Mouse (Mus musculus) layer of hippocampus, adult 2 months (tissue): ENCODE measurements around the gene Cd200r4. TPM values are rescaled to one million over a fixed set of nuclear protein-coding genes. Genes with fewer than 3 reads are reported as not detected.
"Not testable (repeated sequence)": the region's sequence is repeated elsewhere in the genome, so short reads cannot be mapped to it uniquely, and the experiment has no call there.

Experiments
- DNase-seq, 2 experiments: peaks; one replicate each; pipeline ENCODE4 v3.0.0; 2022; ENCODE audit warnings: low spot score in 2 of 2
- H3K27ac ChIP-seq: fragments of 200-600 bp; 2 replicates; pipeline ENCODE4 v1.8.1; 2022
- H3K4me3 ChIP-seq: fragments of 200-600 bp; 2 replicates; pipeline ENCODE4 v1.8.1; 2022; ENCODE audit warnings: mild to moderate bottlenecking
- CTCF ChIP-seq: fragments of 200-600 bp; conservative IDR thresholded peaks from 2 replicates; pipeline ENCODE4 v1.8.1; 2022; ENCODE audit warnings: antibody characterized with exemption, mild to moderate bottlenecking, moderate library complexity
- total RNA-seq, 2 experiments: library from RNA; stranded (reverse); gene quantifications; 2 replicates each; pipeline ENCODE4 v1.2.3; 2021

Cd200r4 gene
- total RNA-seq, 2 experiments from 2014 or later = not detected

GRCm38 (mm10) chr16:44794416-44794815 is 17.1 kb upstream of the Cd200r4 start:
- Histone ChIP-seq H3K27ac (no peak overlapping the region), H3K4me3 (no peak overlapping the region)
- DNase-seq = no peak

GRCm38 (mm10) chr16:44805976-44806375 is 5.6 kb upstream of the Cd200r4 start:
- no peak for TF ChIP-seq CTCF
- Histone ChIP-seq H3K4me3 (no peak overlapping the region), H3K27ac (no peak overlapping the region)
- DNase-seq = no peak

More at GRCm38 (mm10) chr16:44794416-44794815, 17.1 kb upstream of the Cd200r4 start:
- TF ChIP-seq CTCF = no peak

- H3K4me3 ChIP-seq, DNase-seq, H3K27ac ChIP-seq: not testable (repeated sequence)
These were observed 1.3 kb upstream of the Cd200r4 start for GRCm38 (mm10) chr16:44810223-44810622.

GRCm38 (mm10) chr16:44812468-44813065 is 1.0 kb downstream of the Cd200r4 start:
- no peak overlapping the region for H3K27ac ChIP-seq
- TF ChIP-seq CTCF = no peak
- DNase-seq = no peak
- no peak overlapping the region for H3K4me3 ChIP-seq

GRCm38 (mm10) chr16:44818010-44818409 is 6.5 kb downstream of the Cd200r4 start:
- no peak for TF ChIP-seq CTCF
- no peak overlapping the region for H3K4me3 ChIP-seq
- no peak for DNase-seq
- no peak overlapping the region for H3K27ac ChIP-seq

- DNase-seq = no peak
- Histone ChIP-seq H3K27ac (no peak overlapping the region), H3K4me3 (no peak overlapping the region)
- no peak for TF ChIP-seq CTCF
These were observed 9.0 kb downstream of the Cd200r4 start for GRCm38 (mm10) chr16:44820545-44820944.

GRCm38 (mm10) chr16:44832286-44832685 is 20.8 kb downstream of the Cd200r4 start:
- no peak for DNase-seq
- no peak for TF ChIP-seq CTCF
- Histone ChIP-seq H3K27ac (no peak overlapping the region), H3K4me3 (no peak overlapping the region)

- not testable (repeated sequence) for DNase-seq, H3K4me3 ChIP-seq, H3K27ac ChIP-seq
These were observed 21.7 kb downstream of the Cd200r4 start for GRCm38 (mm10) chr16:44833189-44833588.

- TF ChIP-seq CTCF = no peak
- Histone ChIP-seq H3K27ac (no peak within 1 kb of the TSS), H3K4me3 (no peak within 1 kb of the TSS)
- no peak for DNase-seq
These were observed 55.3 kb downstream of the Cd200r4 start, which contains the start of gene Cd200r2 for GRCm38 (mm10) chr16:44866797-44867196. Gene Cd200r2, plus strand, starts transcription at chr16:44867097.

GRCm38 (mm10) chr16:44875178-44875577 is 63.6 kb downstream of the Cd200r4 start:
- no peak overlapping the region for H3K4me3 ChIP-seq
- DNase-seq = no peak
- TF ChIP-seq CTCF = no peak
- no peak overlapping the region for H3K27ac ChIP-seq

- H3K27ac ChIP-seq = no peak overlapping the region
- TF ChIP-seq CTCF = no peak
- H3K4me3 ChIP-seq = no peak overlapping the region
- no peak for DNase-seq
These were observed 65.1 kb downstream of the Cd200r4 start for GRCm38 (mm10) chr16:44876625-44877024.

- no peak for TF ChIP-seq CTCF
- Histone ChIP-seq H3K27ac (no peak overlapping the region), H3K4me3 (no peak overlapping the region)
- DNase-seq = no peak
These were observed 66.1 kb downstream of the Cd200r4 start for GRCm38 (mm10) chr16:44877595-44877994.

Other genes with a start within 250 kb of the Cd200r4 start
- gene Nepro, start 87.4 kb upstream of the Cd200r4 start, total RNA-seq = 1 to 10 TPM; 5.7 to 6.5 TPM
- 10 to 100 TPM; 29.6 to 31.9 TPM for gene Gtpbp8, start 65.4 kb upstream of the Cd200r4 start, total RNA-seq
- gene Cd200r1, start 46.0 kb upstream of the Cd200r4 start, total RNA-seq = under 1 TPM in 1 of 2 experiments, not detected in 1; 0.26 TPM
- gene Cd200r2, start 55.4 kb downstream of the Cd200r4 start, total RNA-seq = not detected
- not detected for gene Cd200r3, start 131.9 kb downstream of the Cd200r4 start, total RNA-seq